Mouse (Mus musculus) midbrain, embryonic 16.5 days (tissue): ENCODE data around the gene Chia1. TPM values are rescaled to one million over a fixed set of nuclear protein-coding genes. Genes with fewer than 3 reads are reported as not detected.
"Not testable (repeated sequence)": the region's sequence is repeated elsewhere in the genome, so short reads cannot be mapped to it uniquely, and the experiment has no call there.

Experiments used
- ATAC-seq: fragments of 200-750 bp; cut with Nextera tagmentation; 2 replicates; pipeline ENCODE4 v1.8.0; 2017; ENCODE audit warnings: moderate TSS enrichment
- H3K27ac ChIP-seq: fragments of 300-500 bp; sonication (generic); 2 replicates; pipeline ENCODE4 v1.5.1; 2014; ENCODE audit warnings: mild to moderate bottlenecking, low read length, mixed read lengths
- H3K27me3 ChIP-seq: fragments of 300-500 bp; sonication (generic); 2 replicates; pipeline ENCODE4 v1.6.1; 2014; ENCODE audit warnings: low read depth, low read length, mixed read lengths; ENCODE audit not compliant: control insufficient read depth, insufficient read depth
- H3K36me3 ChIP-seq: fragments of 300-500 bp; sonication (generic); 2 replicates; pipeline ENCODE4 v1.6.1; 2014; ENCODE audit warnings: mild to moderate bottlenecking, low read length, moderate library complexity, mixed read lengths; ENCODE audit not compliant: control insufficient read depth, insufficient read depth
- H3K4me1 ChIP-seq: fragments of 300-500 bp; sonication (generic); 2 replicates; pipeline ENCODE4 v1.6.1; 2014; ENCODE audit warnings: mild to moderate bottlenecking, low read length, mixed read lengths; ENCODE audit not compliant: control insufficient read depth, insufficient read depth
- H3K4me2 ChIP-seq: fragments of 300-500 bp; sonication (generic); 2 replicates; pipeline ENCODE4 v1.6.1; 2014; ENCODE audit warnings: mild to moderate bottlenecking, low read length, mixed read lengths
- H3K4me3 ChIP-seq: fragments of 300-500 bp; sonication (generic); 2 replicates; pipeline ENCODE4 v1.5.1; 2014; ENCODE audit warnings: low read depth, mild to moderate bottlenecking, low read length, moderate library complexity, mixed read lengths
- H3K9ac ChIP-seq: fragments of 300-500 bp; sonication (generic); 2 replicates; pipeline ENCODE4 v1.6.1; 2014; ENCODE audit warnings: low read depth, low read length, mixed read lengths
- H3K9me3 ChIP-seq: fragments of 300-500 bp; sonication (generic); replicated peaks from 2 replicates; pipeline ENCODE4 v1.6.1; 2014; ENCODE audit warnings: mild to moderate bottlenecking, low read length, mixed read lengths; ENCODE audit not compliant: control insufficient read depth, poor library complexity, severe bottlenecking
- WGBS: fragments of 180-500 bp; shearing (Covaris S2); extraction: QIAGEN DNeasy Blood & Tissue Kit; methylation state at CpG from one replicate; pipeline ENCODE4 v1.1.7; 2014; 5-methylcytosine and 5-hydroxymethylcytosine counted together
- polyA plus RNA-seq: library from polyadenylated mRNA; unstranded; fragments of >200 nt; fragmentation: Nextera tagmentation; extraction: Ambion mirVana; gene quantifications from 2 replicates; pipeline ENCODE4 v1.2.1, GENCODE M21; 2015

The Chia1 gene
- 1.1 and 1.5 TPM in 2 replicates for polyA plus RNA-seq

GRCm38 (mm10) chr3:106112929-106113328 is at the start of gene Chia1:
Gene Chia1 (plus strand): TSS chr3:106113229.
- Histone ChIP-seq H3K27me3 (no peaks in the 10 kb centered on the region), H3K36me3 (no peaks in the 10 kb centered on the region), H3K9ac (no peak within 1 kb of the TSS), H3K4me2 (no peak within 1 kb of the TSS), H3K27ac (no peak within 1 kb of the TSS), H3K9me3 (no peaks in the 10 kb centered on the region), H3K4me1 (no peaks in the 10 kb centered on the region), H3K4me3 (no peak within 1 kb of the TSS)
- 86% methylated on average over 3 of the region's 3 CpGs for WGBS
- ATAC-seq, result no peak

GRCm38 (mm10) chr3:106067707-106068106 is 45.3 kb upstream of the Chia1 start:
- H3K36me3 ChIP-seq, H3K4me1 ChIP-seq, H3K9me3 ChIP-seq, H3K9ac ChIP-seq, ATAC-seq, H3K4me2 ChIP-seq, H3K4me3 ChIP-seq, H3K27ac ChIP-seq, H3K27me3 ChIP-seq: not testable (repeated sequence)
- WGBS, result 35% methylated on average over 5 of the region's 5 CpGs

- H3K9ac ChIP-seq, result no peak overlapping the region
- H3K27ac ChIP-seq, result no peak overlapping the region
- H3K4me3 ChIP-seq, result no peak overlapping the region
- H3K27me3 ChIP-seq, result no peaks in the 10 kb centered on the region
- no peak overlapping the region for H3K4me2 ChIP-seq
- 90% methylated on average over 2 of the region's 2 CpGs for WGBS
- no peaks in the 10 kb centered on the region for H3K36me3 ChIP-seq
- no peaks in the 10 kb centered on the region for H3K4me1 ChIP-seq
- H3K9me3 ChIP-seq, result no peaks in the 10 kb centered on the region
- no peak for ATAC-seq
Measured at GRCm38 (mm10) chr3:106070994-106071393, 42.0 kb upstream of the Chia1 start.

- Histone ChIP-seq H3K36me3 (no peaks in the 10 kb centered on the region), H3K4me1 (no peaks in the 10 kb centered on the region), H3K27ac (no peak overlapping the region), H3K9me3 (no peaks in the 10 kb centered on the region), H3K27me3 (no peaks in the 10 kb centered on the region), H3K4me2 (no peak overlapping the region), H3K4me3 (no peak overlapping the region), H3K9ac (no peak overlapping the region)
- ATAC-seq, result no peak
- 80% methylated on average over 1 of the region's 1 CpGs for WGBS
Measured at GRCm38 (mm10) chr3:106074824-106075223, 38.2 kb upstream of the Chia1 start.

GRCm38 (mm10) chr3:106126999-106127398 is 14.0 kb downstream of the Chia1 start:
- Histone ChIP-seq H3K27me3 (no peaks in the 10 kb centered on the region), H3K9me3 (peaks cover 14% of the 10 kb centered on the region), H3K9ac (no peak overlapping the region), H3K4me1 (no peaks in the 10 kb centered on the region), H3K4me2 (no peak overlapping the region), H3K27ac (no peak overlapping the region), H3K36me3 (no peaks in the 10 kb centered on the region), H3K4me3 (no peak overlapping the region)
- ATAC-seq, result no peak

GRCm38 (mm10) chr3:106128807-106129493 is 15.9 kb downstream of the Chia1 start:
- Histone ChIP-seq H3K9me3 (peaks cover 8% of the 10 kb centered on the region; the same call in 1 of the 2 replicates), H3K9ac (no peak overlapping the region), H3K27ac (no peak overlapping the region), H3K27me3 (no peaks in the 10 kb centered on the region), H3K4me1 (no peaks in the 10 kb centered on the region), H3K4me2 (no peak overlapping the region), H3K36me3 (no peaks in the 10 kb centered on the region), H3K4me3 (no peak overlapping the region)
- 78% methylated on average over 4 of the region's 4 CpGs for WGBS
- ATAC-seq, result peak; percentile 42; the same call in 1 of the 2 replicates

- 78% methylated on average over 5 of the region's 5 CpGs for WGBS
- Histone ChIP-seq H3K4me1 (no peaks in the 10 kb centered on the region), H3K27me3 (no peaks in the 10 kb centered on the region), H3K4me2 (no peak overlapping the region), H3K9ac (no peak overlapping the region), H3K9me3 (peaks cover 6% of the 10 kb centered on the region; the same call in 1 of the 2 replicates), H3K36me3 (no peaks in the 10 kb centered on the region), H3K4me3 (no peak overlapping the region), H3K27ac (no peak overlapping the region)
- ATAC-seq, result peak; percentile 45; the same call in 1 of the 2 replicates
Measured at GRCm38 (mm10) chr3:106131690-106132089, 18.7 kb downstream of the Chia1 start.

GRCm38 (mm10) chr3:106144081-106144480 is 31.1 kb downstream of the Chia1 start:
- H3K4me3 ChIP-seq, result no peak overlapping the region
- no peaks in the 10 kb centered on the region for H3K9me3 ChIP-seq
- no peaks in the 10 kb centered on the region for H3K4me1 ChIP-seq
- H3K27me3 ChIP-seq, result no peaks in the 10 kb centered on the region
- H3K36me3 ChIP-seq, result no peaks in the 10 kb centered on the region
- H3K27ac ChIP-seq, result no peak overlapping the region
- no peak overlapping the region for H3K9ac ChIP-seq
- no peak overlapping the region for H3K4me2 ChIP-seq
- no peak for ATAC-seq
- WGBS, result 92% methylated on average over 10 of the region's 10 CpGs

GRCm38 (mm10) chr3:106154413-106154812 is 41.4 kb downstream of the Chia1 start:
- ATAC-seq, result no peak
- Histone ChIP-seq H3K4me3 (no peak overlapping the region), H3K27ac (no peak overlapping the region), H3K4me1 (no peaks in the 10 kb centered on the region), H3K4me2 (no peak overlapping the region), H3K27me3 (no peaks in the 10 kb centered on the region), H3K36me3 (no peaks in the 10 kb centered on the region), H3K9me3 (no peaks in the 10 kb centered on the region), H3K9ac (no peak overlapping the region)
- 90% methylated on average over 2 of the region's 2 CpGs for WGBS
